ENCODE assay signal across 10 mouse cellular contexts in genomic region chr6:128301458-128301857, GRCm38 (mm10). TPM values are rescaled to one million over a fixed set of nuclear protein-coding genes. Genes with fewer than 3 reads are reported as not detected.
A peak's percentile ranks its signal among the peaks of the same experiment; 100 is the strongest.
DNase-seq lines count a peak whose midpoint lies in the region; ATAC-seq lines count a peak whose summit lies in the region.
"Had no signal": no experiment of that assay in that cellular context is flagged by ENCODE, and none has a peak within 500 bp of the region (broad histone marks: within the 10 kb centered on the region; RNA-seq: fewer than 3 reads in every experiment).

No protein-coding gene starts in this region.

- no peak for ATAC-seq in hindbrain, embryonic 11.5 days (ENCODE audit: low FRiP score)
- ATAC-seq in forebrain, embryonic 14.5 days, result no peak
- no peak for ATAC-seq in liver, embryonic 15.5 days (ENCODE audit: insufficient read depth)

- no peak overlapping the region for H3K27ac ChIP-seq in hindbrain, embryonic 10.5 days
- no peak overlapping the region for H3K27ac ChIP-seq in hindbrain, embryonic 11.5 days (ENCODE audit: low read depth, low read length)
- H3K27ac ChIP-seq in brown adipose tissue, adult 24 weeks (replicated peaks; ENCODE audit: low read depth, low read length), result peak overlapping the region; percentile 61
- H3K27ac ChIP-seq in forebrain, embryonic 14.5 days (ENCODE audit: low read depth, low read length), result no peak overlapping the region
- no peak overlapping the region for H3K27ac ChIP-seq in liver, embryonic 15.5 days (replicated peaks)

- no peak for DNase-seq in hindbrain, embryonic 10.5 days (ENCODE audit: low spot score)
- DNase-seq in hindbrain, embryonic 11.5 days (ENCODE audit: low spot score), result no peak
- no peak for DNase-seq in forebrain, embryonic 14.5 days (ENCODE audit: low spot score)
- no peak for DNase-seq in frontal cortex, postnatal 36 days (ENCODE audit: low spot score in 2 of 2)
- DNase-seq in adrenal gland, postnatal 10 days, result no peak
- DNase-seq: cerebellum, adult 8-10 months; right cerebral cortex, postnatal 4 days; thymus, postnatal 4 days had no signal

- peak overlapping the region; percentile 83 for H3K4me3 ChIP-seq in hindbrain, embryonic 10.5 days
- no peak overlapping the region for H3K4me3 ChIP-seq in hindbrain, embryonic 11.5 days (ENCODE audit: low read depth, low read length)
- H3K4me3 ChIP-seq in brown adipose tissue, adult 24 weeks (ENCODE audit: insufficient read depth, low read depth, low read length), result peak overlapping the region; percentile 76; the same call in 1 of the 2 replicates
- H3K4me3 ChIP-seq in forebrain, embryonic 14.5 days (ENCODE audit: low read depth, low read length), result no peak overlapping the region
- no peak overlapping the region for H3K4me3 ChIP-seq in liver, embryonic 15.5 days (replicated peaks)

- H3K4me1 ChIP-seq in hindbrain, embryonic 10.5 days (replicated peaks), result peaks cover 31% of the 10 kb centered on the region
- peaks cover 2% of the 10 kb centered on the region for H3K4me1 ChIP-seq in hindbrain, embryonic 11.5 days (replicated peaks; ENCODE audit: control insufficient read depth, insufficient read depth, low read length)
- peaks cover 7% of the 10 kb centered on the region for H3K4me1 ChIP-seq in brown adipose tissue, adult 24 weeks (ENCODE audit: control insufficient read depth, insufficient read depth, insufficient read length, low read length)
- H3K4me1 ChIP-seq in forebrain, embryonic 14.5 days (ENCODE audit: control insufficient read depth, insufficient read depth, low read length), result peaks cover 21% of the 10 kb centered on the region
- no peaks in the 10 kb centered on the region for H3K4me1 ChIP-seq in liver, embryonic 15.5 days (replicated peaks)

- H3K36me3 ChIP-seq in hindbrain, embryonic 10.5 days, result no peaks in the 10 kb centered on the region
- H3K36me3 ChIP-seq in hindbrain, embryonic 11.5 days (ENCODE audit: control insufficient read depth, insufficient read depth, low read length), result no peaks in the 10 kb centered on the region
- no peaks in the 10 kb centered on the region for H3K36me3 ChIP-seq in forebrain, embryonic 14.5 days (ENCODE audit: control insufficient read depth, insufficient read depth, low read length)
- no peaks in the 10 kb centered on the region for H3K36me3 ChIP-seq in liver, embryonic 15.5 days (replicated peaks)

- H3K9me3 ChIP-seq in hindbrain, embryonic 10.5 days, result peaks cover 7% of the 10 kb centered on the region
- H3K9me3 ChIP-seq in hindbrain, embryonic 11.5 days (ENCODE audit: control insufficient read depth, low read length), result no peaks in the 10 kb centered on the region
- no peaks in the 10 kb centered on the region for H3K9me3 ChIP-seq in forebrain, embryonic 14.5 days (replicated peaks; ENCODE audit: control insufficient read depth, low read length)
- no peaks in the 10 kb centered on the region for H3K9me3 ChIP-seq in liver, embryonic 15.5 days (replicated peaks)

- peaks cover 67% of the 10 kb centered on the region for H3K27me3 ChIP-seq in hindbrain, embryonic 10.5 days (ENCODE audit: insufficient read depth, poor library complexity, severe bottlenecking)
- H3K27me3 ChIP-seq in hindbrain, embryonic 11.5 days (ENCODE audit: control insufficient read depth, insufficient read depth, low read length), result peaks cover 33% of the 10 kb centered on the region
- H3K27me3 ChIP-seq in forebrain, embryonic 14.5 days (replicated peaks; ENCODE audit: control insufficient read depth, insufficient read depth, low read length), result peaks cover 47% of the 10 kb centered on the region
- H3K27me3 ChIP-seq in liver, embryonic 15.5 days, result peaks cover 59% of the 10 kb centered on the region

- H3K9ac ChIP-seq in hindbrain, embryonic 11.5 days (ENCODE audit: low read depth, low read length), result no peak overlapping the region
- no peak overlapping the region for H3K9ac ChIP-seq in forebrain, embryonic 14.5 days (ENCODE audit: low read length)
- no peak overlapping the region for H3K9ac ChIP-seq in liver, embryonic 15.5 days

- no peak overlapping the region for H3K4me2 ChIP-seq in hindbrain, embryonic 11.5 days (replicated peaks; ENCODE audit: low read depth, low read length)
- H3K4me2 ChIP-seq in forebrain, embryonic 14.5 days (ENCODE audit: low read length), result peak overlapping the region; percentile 100; the same call in 1 of the 2 replicates
- H3K4me2 ChIP-seq in liver, embryonic 15.5 days, result peak overlapping the region; percentile 67

- 48% methylated on average over 11 of the region's 11 CpGs for WGBS in hindbrain, embryonic 10.5 days
- WGBS in hindbrain, embryonic 11.5 days, result 49% methylated on average over 11 of the region's 11 CpGs
- WGBS in forebrain, embryonic 14.5 days, result 43% methylated on average over 11 of the region's 11 CpGs
- WGBS in liver, embryonic 15.5 days (ENCODE audit: insufficient replicate concordance), result 43% methylated on average over 11 of the region's 11 CpGs

RNA-seq across cellular contexts. Expression of gene Tead4, which starts 0.8 kb away (rescaled TPM):
- 2.5 and 2.9 TPM in 2 replicates for polyA plus RNA-seq in hindbrain, embryonic 10.5 days (2016; fragmentation: Nextera tagmentation; extraction: Ambion mirVana)
- polyA plus RNA-seq in hindbrain, embryonic 11.5 days (2014; fragmentation: Nextera tagmentation; extraction: Ambion mirVana), result 1.4 and 1.7 TPM in 2 replicates
- polyA plus RNA-seq in brown adipose tissue, adult 24 weeks (2012; ENCODE audit: insufficient read depth, insufficient read length, missing spikeins), result 0.32 and 1.1 TPM in 2 replicates
- polyA plus RNA-seq in forebrain, embryonic 14.5 days (2014; fragmentation: Nextera tagmentation; extraction: Ambion mirVana), result 0.18 and 0.37 TPM in 2 replicates
- 0.55 and 0.56 TPM in 2 replicates for polyA plus RNA-seq in liver, embryonic 15.5 days (2015; fragmentation: Nextera tagmentation; extraction: Ambion mirVana)
- 1 to 10 TPM; 4.4 to 4.6 TPM for total RNA-seq in adrenal gland, postnatal 10 days (2021)

RNA-seq across cellular contexts. Expression of gene Tulp3, which starts 54.2 kb away (rescaled TPM):
- polyA plus RNA-seq in hindbrain, embryonic 10.5 days (2016; fragmentation: Nextera tagmentation; extraction: Ambion mirVana), result 19.1 and 21.4 TPM in 2 replicates
- polyA plus RNA-seq in hindbrain, embryonic 11.5 days (2014; fragmentation: Nextera tagmentation; extraction: Ambion mirVana), result 15.7 and 23.4 TPM in 2 replicates
- polyA plus RNA-seq in brown adipose tissue, adult 24 weeks (2012; ENCODE audit: insufficient read depth, insufficient read length, missing spikeins), result 4.2 and 6.4 TPM in 2 replicates
- 10.4 and 11.5 TPM in 2 replicates for polyA plus RNA-seq in forebrain, embryonic 14.5 days (2014; fragmentation: Nextera tagmentation; extraction: Ambion mirVana)
- 1.5 and 1.7 TPM in 2 replicates for polyA plus RNA-seq in liver, embryonic 15.5 days (2015; fragmentation: Nextera tagmentation; extraction: Ambion mirVana)
- 10 to 100 TPM; 24.2 to 27.2 TPM for total RNA-seq in adrenal gland, postnatal 10 days (2021)

Comparison
In these comparisons a context has a peak if more than half of its experiments do, and no peak if none do; other contexts are left out.
1. H3K4me3 ChIP-seq: peak in hindbrain, embryonic 10.5 days (single experiment) and brown adipose tissue, adult 24 weeks (single experiment); none in hindbrain, embryonic 11.5 days (single experiment), forebrain, embryonic 14.5 days (single experiment) and liver, embryonic 15.5 days (single experiment).